Mouse (Mus musculus) c-Kit-positive CD71-positive TER-119-negative erythroid progenitor cells, embryonic 14.5 days (primary cell): Measurements from ENCODE around the gene Clic1.

ENCODE experiments used
- DNase-seq: peaks from one replicate; pipeline ENCODE4 v3.0.0-alpha.2; 2013; ENCODE audit warnings: low read depth

Gene Clic1

DNA sequence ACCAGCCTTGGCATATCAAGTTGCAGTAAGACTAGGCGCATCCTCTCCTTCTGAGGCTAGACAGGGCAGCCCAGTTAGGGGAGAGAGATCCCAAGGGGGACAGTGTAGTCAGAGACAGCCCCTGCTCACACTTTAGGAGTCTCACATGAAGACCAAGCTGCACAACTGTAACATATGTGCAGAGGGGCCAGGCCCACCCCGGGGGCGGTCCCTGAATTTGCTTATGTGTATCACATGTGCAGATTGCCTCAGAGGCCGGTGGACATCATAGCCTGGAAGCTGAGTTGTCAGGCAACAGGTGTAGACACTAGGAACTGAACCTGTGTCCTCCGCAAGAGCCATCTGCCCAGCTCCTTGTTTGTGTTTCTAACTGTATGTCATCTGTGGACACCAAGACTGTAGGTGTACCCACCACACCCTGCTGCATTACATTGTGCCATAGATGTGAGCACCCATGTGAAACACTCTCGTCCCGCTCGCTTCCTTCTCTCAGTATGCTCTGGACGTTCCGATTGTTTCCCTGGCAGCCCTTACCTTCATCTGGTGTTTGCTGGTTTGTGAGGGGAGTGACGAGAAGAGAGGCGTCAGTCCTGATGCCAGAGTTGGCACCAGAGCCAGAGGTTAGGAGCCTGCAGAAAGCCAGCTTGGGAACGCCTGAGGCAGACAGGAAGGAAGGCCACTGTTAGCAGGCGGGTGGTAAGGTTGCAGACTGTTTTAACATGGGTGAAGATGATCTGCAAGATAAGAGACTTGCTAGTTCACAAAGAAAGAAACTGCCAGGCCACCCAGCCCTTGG is 42.8 kb downstream of the Clic1 start:
- DNase-seq: no peak

GRCm38 (mm10) chr17:35094475-35095365 is 45.0 kb downstream of the Clic1 start:
- DNase-seq: no peak

DNA sequence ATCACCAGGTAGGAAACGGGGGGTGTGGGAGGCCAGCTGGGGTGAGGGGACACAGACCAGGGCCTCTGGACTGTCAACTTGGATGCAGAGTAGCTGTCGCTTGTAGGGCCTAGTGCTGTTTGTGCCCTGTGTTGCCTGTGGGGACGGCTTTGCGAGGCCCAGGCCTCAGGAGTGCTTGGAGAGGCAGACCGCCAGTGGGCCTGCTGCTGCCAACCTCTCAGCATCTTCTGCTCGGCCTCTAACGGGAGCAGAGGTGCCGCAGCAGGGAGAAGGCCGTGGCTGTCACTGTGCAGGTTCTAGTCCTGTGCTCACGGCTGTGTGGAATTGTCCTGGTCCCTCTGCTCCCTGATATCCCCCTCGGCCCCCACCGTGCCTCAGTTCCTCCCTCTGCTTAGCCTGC is 46.8 kb downstream of the Clic1 start:
- DNase-seq: no peak

- no peak for DNase-seq
Observed at GRCm38 (mm10) chr17:35097164-35097655, 47.4 kb downstream of the Clic1 start.

GRCm38 (mm10) chr17:35100196-35100765 is 50.5 kb downstream of the Clic1 start:
- no peak for DNase-seq

GRCm38 (mm10) chr17:35101161-35101560 is 51.4 kb downstream of the Clic1 start:
- DNase-seq: no peak

DNA sequence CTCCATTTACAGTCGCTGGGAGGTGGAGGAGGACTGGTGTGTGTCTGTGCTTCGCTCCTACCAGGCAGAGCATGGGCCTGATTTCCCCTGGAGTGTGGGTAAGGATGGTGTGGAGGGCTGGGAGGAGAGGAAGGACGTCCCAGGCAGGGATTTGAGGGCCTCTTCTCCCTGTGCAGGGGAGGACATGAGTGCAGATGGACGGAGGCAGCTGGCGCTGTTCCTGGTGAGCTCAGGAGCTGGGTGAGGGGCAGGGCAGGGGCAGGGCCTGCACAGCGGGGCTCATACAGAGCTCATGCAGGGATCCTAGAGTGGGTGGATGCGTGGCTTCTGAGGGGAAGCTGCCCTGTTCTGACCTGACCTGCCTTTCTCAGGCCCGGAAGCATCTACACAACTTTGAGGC is 52.5 kb downstream of the Clic1 start:
- no peak for DNase-seq

- no peak for DNase-seq
Observed at GRCm38 (mm10) chr17:35103221-35103690, 53.5 kb downstream of the Clic1 start.

DNA sequence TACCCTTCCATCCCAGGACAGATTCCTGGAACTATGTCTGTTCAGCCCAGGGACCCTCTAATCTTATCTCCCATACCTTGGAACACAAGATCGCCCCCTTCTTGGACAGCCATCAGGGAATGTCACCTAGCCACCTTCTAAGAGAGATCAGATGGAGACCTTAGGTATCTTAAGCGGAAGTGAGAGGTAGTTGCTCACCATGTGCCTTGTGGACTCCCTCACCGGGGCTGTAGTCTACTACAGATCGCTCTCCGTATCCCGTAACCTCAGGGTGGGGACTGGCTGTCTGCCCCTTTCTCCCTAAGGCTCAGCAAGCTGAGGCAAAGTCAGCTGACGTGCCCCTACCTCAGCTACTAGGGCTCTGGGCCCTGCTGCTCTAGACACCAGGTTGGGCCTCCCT is 54.3 kb downstream of the Clic1 start:
- DNase-seq: no peak

DNA sequence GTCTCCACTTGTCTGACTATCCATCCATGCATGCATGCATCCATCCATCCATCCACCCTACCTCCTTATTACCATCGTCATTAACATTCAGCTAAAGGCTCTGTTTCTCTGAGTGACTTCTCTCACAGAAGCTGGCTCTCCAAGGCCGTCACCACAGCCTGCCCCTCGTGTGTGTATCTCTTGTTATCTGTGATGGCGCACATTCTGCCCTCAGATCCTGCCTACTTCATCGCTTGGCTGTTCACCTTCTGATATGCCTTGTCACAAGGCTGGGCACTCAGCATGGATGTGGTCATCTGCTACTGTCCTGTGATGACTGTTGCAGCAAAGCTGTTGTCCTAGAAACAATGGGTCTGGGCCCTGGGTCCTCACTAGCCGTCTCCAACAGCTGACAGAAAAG is 55.0 kb downstream of the Clic1 start:
- peak; percentile 74 for DNase-seq

GRCm38 (mm10) chr17:35105740-35106389 is 56.1 kb downstream of the Clic1 start:
- no peak for DNase-seq

DNA sequence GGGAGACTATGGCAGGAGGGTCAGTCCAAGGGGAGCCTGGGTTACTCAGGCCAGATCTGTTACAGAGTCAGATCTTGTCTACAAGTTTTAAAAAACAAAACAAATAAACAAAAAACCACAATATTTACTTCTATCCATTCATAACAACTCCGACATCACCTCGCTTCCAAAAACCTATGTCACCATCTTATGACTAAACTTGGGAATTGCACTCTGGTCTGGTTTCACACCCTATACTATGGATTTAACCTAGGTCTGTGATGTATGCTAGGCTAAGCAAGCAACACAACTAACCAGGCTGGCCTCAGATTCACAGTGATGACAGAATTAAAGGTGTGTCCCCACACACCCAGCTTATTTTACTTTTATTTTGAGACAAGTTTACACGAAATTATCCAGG is 56.8 kb downstream of the Clic1 start:
- DNase-seq: no peak

DNA sequence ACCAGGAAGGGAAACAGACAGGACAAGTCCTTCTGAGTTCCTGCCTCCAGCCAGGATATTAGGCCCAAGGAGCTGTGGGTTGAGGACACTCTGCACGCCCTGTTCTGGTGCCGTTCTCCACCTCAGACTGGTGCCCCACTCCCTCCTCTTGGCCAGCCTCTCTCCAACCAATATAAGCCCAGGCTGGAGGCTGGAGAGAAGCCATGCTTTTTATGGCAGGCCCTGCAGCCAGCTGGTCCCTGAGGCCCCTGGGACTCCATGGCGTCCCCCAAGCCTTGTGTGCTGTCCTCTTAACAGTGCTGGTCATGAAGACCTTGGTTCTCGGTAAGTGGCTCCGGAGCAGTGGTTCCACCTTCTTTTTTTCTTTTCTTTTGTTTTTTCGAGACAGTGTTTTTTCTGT is 58.3 kb downstream of the Clic1 start, which contains the start of gene Ly6g5c:
TSS of gene Ly6g5c (plus strand) at position 183 of the 400 bp plus-strand sequence.
- DNase-seq: no peak
